Comparison of ENCODE assay signal across 10 mouse cellular contexts in genomic region chr14:22651131-22651952, GRCm38 (mm10).
DNase-seq lines count a peak whose midpoint lies in the region; ATAC-seq lines count a peak whose summit lies in the region.
"Had no signal": no experiment of that assay in that cellular context is flagged by ENCODE, and none has a peak within 500 bp of the region (broad histone marks: within the 10 kb centered on the region; RNA-seq: fewer than 3 reads in every experiment).

No protein-coding gene starts in this region.

- H3K4me3 ChIP-seq in heart, embryonic 13.5 days: no peak overlapping the region
- H3K4me3 ChIP-seq in limb, embryonic 11.5 days (ENCODE audit: low read depth, low read length): no peak overlapping the region
- no peak overlapping the region for H3K4me3 ChIP-seq in liver, embryonic 12.5 days
- H3K4me3 ChIP-seq: forebrain, embryonic 12.5 days; midbrain, embryonic 15.5 days had no signal

- WGBS in heart, embryonic 13.5 days: 44% methylated on average over 14 of the region's 14 CpGs
- 19% methylated on average over 14 of the region's 14 CpGs for WGBS in limb, embryonic 11.5 days
- 49% methylated on average over 14 of the region's 14 CpGs for WGBS in liver, embryonic 12.5 days (ENCODE audit: insufficient replicate concordance)

- no peaks in the 10 kb centered on the region for H3K9me3 ChIP-seq in heart, embryonic 13.5 days
- H3K9me3 ChIP-seq in limb, embryonic 11.5 days (ENCODE audit: control insufficient read depth, low read length): no peaks in the 10 kb centered on the region
- H3K9me3 ChIP-seq in liver, embryonic 12.5 days (replicated peaks): no peaks in the 10 kb centered on the region
- H3K9me3 ChIP-seq: forebrain, embryonic 12.5 days; midbrain, embryonic 15.5 days had no signal

- H3K36me3 ChIP-seq in heart, embryonic 13.5 days: no peaks in the 10 kb centered on the region
- H3K36me3 ChIP-seq in limb, embryonic 11.5 days (ENCODE audit: control insufficient read depth, insufficient read depth, low read length): no peaks in the 10 kb centered on the region
- no peaks in the 10 kb centered on the region for H3K36me3 ChIP-seq in liver, embryonic 12.5 days
- H3K36me3 ChIP-seq: forebrain, embryonic 12.5 days; midbrain, embryonic 15.5 days had no signal

- ATAC-seq in heart, embryonic 13.5 days (ENCODE audit: extremely low read depth, insufficient number of reproducible peaks, low FRiP score, low TSS enrichment): no peak
- no peak for ATAC-seq in limb, embryonic 11.5 days (ENCODE audit: insufficient number of reproducible peaks, low FRiP score, low TSS enrichment, low read depth)
- ATAC-seq in liver, embryonic 12.5 days: no peak
- ATAC-seq: midbrain, embryonic 15.5 days had no signal

- H3K4me2 ChIP-seq in heart, embryonic 13.5 days: peak overlapping the region; percentile 54; the same call in 1 of the 2 replicates
- H3K4me2 ChIP-seq in limb, embryonic 11.5 days (ENCODE audit: low read depth, severe bottlenecking): no peak overlapping the region
- H3K4me2 ChIP-seq in liver, embryonic 12.5 days: no peak overlapping the region
- H3K4me2 ChIP-seq: forebrain, embryonic 12.5 days; midbrain, embryonic 15.5 days had no signal

- DNase-seq in heart, postnatal 36 days: no peak
- DNase-seq in adrenal gland, postnatal 14 days: peak; percentile 23
- DNase-seq in gastrocnemius, postnatal 14 days: peak; percentile 13
- peak; percentile 47 for DNase-seq in limb, embryonic 11.5 days (ENCODE audit: low spot score)
- no peak for DNase-seq in spleen, postnatal 36 days (ENCODE audit: low spot score in 2 of 2)
- DNase-seq in cerebellum, adult 9-11 months: no peak

- H3K9ac ChIP-seq in heart, embryonic 13.5 days: no peak overlapping the region
- H3K9ac ChIP-seq in limb, embryonic 11.5 days (ENCODE audit: low read length): no peak overlapping the region; the same call in 1 of the 2 replicates
- H3K9ac ChIP-seq in liver, embryonic 12.5 days: no peak overlapping the region
- H3K9ac ChIP-seq: forebrain, embryonic 12.5 days; midbrain, embryonic 15.5 days had no signal

- H3K27me3 ChIP-seq in heart, embryonic 13.5 days (replicated peaks): 0 out of 2 replicates have a peak, but pooled peaks cover 3% of the 10 kb centered on the region
- H3K27me3 ChIP-seq in limb, embryonic 11.5 days (ENCODE audit: control insufficient read depth, insufficient read depth, low read length): 0 out of 2 replicates have a peak, but pooled peaks cover 1% of the 10 kb centered on the region
- H3K27me3 ChIP-seq in liver, embryonic 12.5 days (replicated peaks): no peaks in the 10 kb centered on the region
- H3K27me3 ChIP-seq: midbrain, embryonic 15.5 days had no signal

- intact Hi-C loops in heart, postnatal 36 days (cut with DNase I): loop anchor here (5.0 kb wide), 1 partner anchor 96 kb away; no protein-coding TSS in a partner anchor
- intact Hi-C loops in gastrocnemius, postnatal 14 days (cut with DNase I; ENCODE audit: low total_unique reads): no loop called here

- H3K27ac ChIP-seq in heart, embryonic 13.5 days (replicated peaks): no peak overlapping the region
- H3K27ac ChIP-seq in limb, embryonic 11.5 days (replicated peaks; ENCODE audit: low read depth, low read length): no peak overlapping the region
- H3K27ac ChIP-seq in liver, embryonic 12.5 days: no peak overlapping the region
- H3K27ac ChIP-seq: forebrain, embryonic 12.5 days; midbrain, embryonic 15.5 days had no signal

- H3K4me1 ChIP-seq in heart, embryonic 13.5 days: peaks cover 45% of the 10 kb centered on the region
- H3K4me1 ChIP-seq in limb, embryonic 11.5 days (ENCODE audit: control insufficient read depth, insufficient read depth, low read length): peaks cover 31% of the 10 kb centered on the region
- no peaks in the 10 kb centered on the region for H3K4me1 ChIP-seq in liver, embryonic 12.5 days
- H3K4me1 ChIP-seq: midbrain, embryonic 15.5 days had no signal

Comparison
In these comparisons a context has a peak if more than half of its experiments do, and no peak if none do; other contexts are left out.
1. DNase-seq: peak in adrenal gland, postnatal 14 days (single experiment), gastrocnemius, postnatal 14 days (single experiment) and limb, embryonic 11.5 days (single experiment); none in heart, postnatal 36 days (0 of 2), spleen, postnatal 36 days (0 of 2) and cerebellum, adult 9-11 months (single experiment).